Mouse (Mus musculus) G1E (cell line): ENCODE data around the gene Cd209f. TPM values are rescaled to one million over a fixed set of nuclear protein-coding genes. Genes with fewer than 3 reads are reported as not detected.

Experiments used
- polyA plus RNA-seq: library from polyadenylated mRNA; stranded (reverse); fragments of >175 nt; gene quantifications from 2 replicates; pipeline ENCODE4 v1.2.3, GENCODE M21; 2012
- total RNA-seq, 2 experiments: library from RNA; stranded (forward) in 1 of 2; stranded (reverse) in 1 of 2; fragments of 200-1000 nt in 1 of 2; fragments of >200 nt in 1 of 2; fragmentation: Nextera tagmentation in 1 of 2; gene quantifications; 2 replicates each; pipeline ENCODE4 v1.2.3; 2014 to 2017

Gene Cd209f
- total and polyA plus RNA-seq, 3 experiments = 0.04 to 0.38 TPM; not detected in 1

Other genes with a start within 250 kb of the Cd209f start
- gene Cd209d, start 227.3 kb downstream of the Cd209f start, total RNA-seq (2014; fragmentation: Nextera tagmentation) = not detected in 2 replicates
- gene Cd209d, start 227.3 kb downstream of the Cd209f start, total RNA-seq (2017) = not detected in 2 replicates
- not detected in 2 replicates for gene Cd209d, start 227.3 kb downstream of the Cd209f start, polyA plus RNA-seq
- not detected in 2 replicates for gene Cd209b, start 179.0 kb downstream of the Cd209f start, total RNA-seq (2014; fragmentation: Nextera tagmentation)
- gene Cd209b, start 179.0 kb downstream of the Cd209f start, total RNA-seq (2017) = 0.05 and 0.12 TPM in 2 replicates
- gene Cd209b, start 179.0 kb downstream of the Cd209f start, polyA plus RNA-seq = not detected in 2 replicates
- gene Cd209c, start 151.1 kb downstream of the Cd209f start, total RNA-seq (2014; fragmentation: Nextera tagmentation) = not detected in 2 replicates
- gene Cd209c, start 151.1 kb downstream of the Cd209f start, total RNA-seq (2017) = 0.35 and 0.71 TPM in 2 replicates
- not detected in 2 replicates for gene Cd209c, start 151.1 kb downstream of the Cd209f start, polyA plus RNA-seq
- gene Cd209g, start 28.3 kb upstream of the Cd209f start, total RNA-seq (2014; fragmentation: Nextera tagmentation) = not detected in 2 replicates
- gene Cd209g, start 28.3 kb upstream of the Cd209f start, total RNA-seq (2017) = 0.05 and 0.06 TPM in 2 replicates
- not detected in 2 replicates for gene Cd209g, start 28.3 kb upstream of the Cd209f start, polyA plus RNA-seq
- gene Evi5l, start 60.7 kb upstream of the Cd209f start, total RNA-seq (2014; fragmentation: Nextera tagmentation) = 12.7 and 12.8 TPM in 2 replicates
- gene Evi5l, start 60.7 kb upstream of the Cd209f start, total RNA-seq (2017) = 8.5 and 13.1 TPM in 2 replicates
- gene Evi5l, start 60.7 kb upstream of the Cd209f start, polyA plus RNA-seq = 9.7 and 11.5 TPM in 2 replicates
- 0.29 and 0.60 TPM in 2 replicates for gene Prr36, start 111.6 kb upstream of the Cd209f start, total RNA-seq (2014; fragmentation: Nextera tagmentation)
- gene Prr36, start 111.6 kb upstream of the Cd209f start, total RNA-seq (2017) = 0.16 and 0.23 TPM in 2 replicates
- 0.23 and 0.36 TPM in 2 replicates for gene Prr36, start 111.6 kb upstream of the Cd209f start, polyA plus RNA-seq
- 0.19 and 0.23 TPM in 2 replicates for gene Lrrc8e, start 121.0 kb upstream of the Cd209f start, total RNA-seq (2014; fragmentation: Nextera tagmentation)
- gene Lrrc8e, start 121.0 kb upstream of the Cd209f start, total RNA-seq (2017) = 0.93 and 2.6 TPM in 2 replicates
- 0.02 and 0.04 TPM in 2 replicates for gene Lrrc8e, start 121.0 kb upstream of the Cd209f start, polyA plus RNA-seq
- gene Map2k7, start 132.9 kb upstream of the Cd209f start, total RNA-seq (2014; fragmentation: Nextera tagmentation) = 35.3 and 42.2 TPM in 2 replicates
- 32.1 and 34.4 TPM in 2 replicates for gene Map2k7, start 132.9 kb upstream of the Cd209f start, total RNA-seq (2017)
- 151 and 153 TPM in 2 replicates for gene Map2k7, start 132.9 kb upstream of the Cd209f start, polyA plus RNA-seq
- 3.8 and 7.0 TPM in 2 replicates for gene Gm49320, start 133.0 kb upstream of the Cd209f start, total RNA-seq (2014; fragmentation: Nextera tagmentation)
- 0.23 TPM in 1 of 2 replicates, not detected in the other for gene Gm49320, start 133.0 kb upstream of the Cd209f start, total RNA-seq (2017)
- 0.24 and 2.3 TPM in 2 replicates for gene Gm49320, start 133.0 kb upstream of the Cd209f start, polyA plus RNA-seq
- 20.1 and 21.3 TPM in 2 replicates for gene Tgfbr3l, start 142.4 kb upstream of the Cd209f start, total RNA-seq (2014; fragmentation: Nextera tagmentation)
- 2.8 and 4.5 TPM in 2 replicates for gene Tgfbr3l, start 142.4 kb upstream of the Cd209f start, total RNA-seq (2017)
- gene Tgfbr3l, start 142.4 kb upstream of the Cd209f start, polyA plus RNA-seq = 34.8 and 35.0 TPM in 2 replicates
- gene Snapc2, start 147.2 kb upstream of the Cd209f start, total RNA-seq (2014; fragmentation: Nextera tagmentation) = 10.6 and 10.9 TPM in 2 replicates
- gene Snapc2, start 147.2 kb upstream of the Cd209f start, total RNA-seq (2017) = 9.1 and 13.5 TPM in 2 replicates
- gene Snapc2, start 147.2 kb upstream of the Cd209f start, polyA plus RNA-seq = 49.5 and 66.0 TPM in 2 replicates
- gene Ctxn1, start 153.4 kb upstream of the Cd209f start, total RNA-seq (2014; fragmentation: Nextera tagmentation) = 2.1 TPM in 1 of 2 replicates, not detected in the other
- gene Ctxn1, start 153.4 kb upstream of the Cd209f start, total RNA-seq (2017) = 0.11 and 0.29 TPM in 2 replicates
- gene Ctxn1, start 153.4 kb upstream of the Cd209f start, polyA plus RNA-seq = 1.6 and 2.0 TPM in 2 replicates
- gene Timm44, start 170.1 kb upstream of the Cd209f start, total RNA-seq (2014; fragmentation: Nextera tagmentation) = 81.8 and 94.6 TPM in 2 replicates
- gene Timm44, start 170.1 kb upstream of the Cd209f start, total RNA-seq (2017) = 113 and 123 TPM in 2 replicates
- 65.3 and 81.1 TPM in 2 replicates for gene Timm44, start 170.1 kb upstream of the Cd209f start, polyA plus RNA-seq
- gene Ccl25, start 219.4 kb upstream of the Cd209f start, total RNA-seq (2014; fragmentation: Nextera tagmentation) = 64.9 and 69.3 TPM in 2 replicates
- gene Ccl25, start 219.4 kb upstream of the Cd209f start, total RNA-seq (2017) = 16.0 and 18.1 TPM in 2 replicates
- 1.1 and 1.9 TPM in 2 replicates for gene Ccl25, start 219.4 kb upstream of the Cd209f start, polyA plus RNA-seq
- 162 and 168 TPM in 2 replicates for gene Elavl1, start 219.6 kb upstream of the Cd209f start, total RNA-seq (2014; fragmentation: Nextera tagmentation)
- 92.5 and 98.1 TPM in 2 replicates for gene Elavl1, start 219.6 kb upstream of the Cd209f start, total RNA-seq (2017)
- gene Elavl1, start 219.6 kb upstream of the Cd209f start, polyA plus RNA-seq = 110 and 125 TPM in 2 replicates